In genomic region chr3:107103041-107103440, GRCm38 (mm10) we compare ENCODE assay signal across 9 mouse cellular contexts. TPM values are rescaled to one million over a fixed set of nuclear protein-coding genes. Genes with fewer than 3 reads are reported as not detected.
DNase-seq lines count a peak whose midpoint lies in the region; ATAC-seq and TF ChIP-seq lines count a peak whose summit lies in the region.
"Had no signal": no experiment of that assay in that cellular context is flagged by ENCODE, and none has a peak within 500 bp of the region (broad histone marks: within the 10 kb centered on the region; RNA-seq: fewer than 3 reads in every experiment).

No protein-coding gene starts in this region.

- H3K4me2 ChIP-seq in neural tube, embryonic 11.5 days (ENCODE audit: low read depth), result peak overlapping the region; percentile 99; the same call in 1 of the 2 replicates
- H3K4me2 ChIP-seq in intestine, embryonic 16.5 days (ENCODE audit: low read depth, low read length), result peak overlapping the region; percentile 85
- H3K4me2 ChIP-seq in stomach, embryonic 15.5 days, result peak overlapping the region; percentile 92; the same call in 1 of the 2 replicates

- 76% methylated on average over 7 of the region's 7 CpGs for WGBS in neural tube, embryonic 11.5 days
- 77% methylated on average over 7 of the region's 7 CpGs for WGBS in intestine, embryonic 16.5 days
- 66% methylated on average over 7 of the region's 7 CpGs for WGBS in stomach, embryonic 15.5 days
- 63% methylated on average over 7 of the region's 7 CpGs for WGBS in heart, adult 2 months

- no peak overlapping the region for H3K4me3 ChIP-seq in neural tube, embryonic 11.5 days (ENCODE audit: low read depth, low read length)
- no peak overlapping the region for H3K4me3 ChIP-seq in intestine, embryonic 16.5 days (ENCODE audit: low read length)
- no peak overlapping the region for H3K4me3 ChIP-seq in stomach, embryonic 15.5 days (replicated peaks)
- no peak overlapping the region for H3K4me3 ChIP-seq in heart, adult 2 months

- TF ChIP-seq EP300 in heart, adult 2 months (IDR thresholded peaks at IDR 0.05; ENCODE audit: insufficient read depth, low read depth, low read length), result no peak

- H3K36me3 ChIP-seq in neural tube, embryonic 11.5 days (ENCODE audit: control insufficient read depth, insufficient read depth, low read length), result no peaks in the 10 kb centered on the region
- H3K36me3 ChIP-seq in intestine, embryonic 16.5 days (ENCODE audit: control insufficient read depth, insufficient read depth, low read length), result no peaks in the 10 kb centered on the region
- H3K36me3 ChIP-seq in stomach, embryonic 15.5 days, result no peaks in the 10 kb centered on the region
- H3K36me3 ChIP-seq in heart, adult 2 months (ENCODE audit: control insufficient read depth, insufficient read depth, low read length), result no peaks in the 10 kb centered on the region

- DNase-seq in frontal cortex, postnatal 10 days (ENCODE audit: low spot score in 2 of 2), result no peak
- DNase-seq in neural tube, embryonic 11.5 days (ENCODE audit: low spot score), result no peak
- no peak for DNase-seq in neural tube, embryonic 10.5 days (ENCODE audit: extremely low spot score, low spot score)
- DNase-seq in frontal cortex, postnatal 36 days (ENCODE audit: low spot score in 2 of 2), result no peak
- no peak for DNase-seq in heart, adult 2 months

- peaks cover 34% of the 10 kb centered on the region; the same call in 1 of the 2 replicates for H3K27me3 ChIP-seq in neural tube, embryonic 11.5 days (ENCODE audit: control insufficient read depth, insufficient read depth, low read length)
- peaks cover 48% of the 10 kb centered on the region for H3K27me3 ChIP-seq in intestine, embryonic 16.5 days (replicated peaks; ENCODE audit: control insufficient read depth, insufficient read depth, low read length)
- H3K27me3 ChIP-seq in stomach, embryonic 15.5 days (replicated peaks), result peaks cover 48% of the 10 kb centered on the region
- H3K27me3 ChIP-seq in heart, adult 2 months (ENCODE audit: control insufficient read depth, insufficient read depth, low read length), result peaks cover 8% of the 10 kb centered on the region

- no peak for TF ChIP-seq POLR2A in heart, adult 2 months (IDR thresholded peaks at IDR 0.05; ENCODE audit: insufficient read depth, low read depth, low read length)

- intact Hi-C loops in heart, adult 2 months (cut with DNase I), result no loop called here

- no peaks in the 10 kb centered on the region for H3K79me2 ChIP-seq in heart, adult 2 months (replicated peaks; ENCODE audit: control insufficient read depth, insufficient read depth, low read length)

- ATAC-seq in frontal cortex, adult (ENCODE audit: low TSS enrichment), result peak; percentile 24
- ATAC-seq in neural tube, embryonic 11.5 days (ENCODE audit: insufficient read depth, low FRiP score, low TSS enrichment), result no peak
- no peak for ATAC-seq in intestine, embryonic 16.5 days
- ATAC-seq in stomach, embryonic 15.5 days (ENCODE audit: insufficient read depth, low FRiP score, low read depth), result no peak

- TF ChIP-seq CTCF in heart, adult 2 months (IDR thresholded peaks at IDR 0.05), result no peak

- no peak overlapping the region for H3K9ac ChIP-seq in neural tube, embryonic 11.5 days (ENCODE audit: low read length)
- H3K9ac ChIP-seq in intestine, embryonic 16.5 days (ENCODE audit: low read depth, low read length), result no peak overlapping the region
- H3K9ac ChIP-seq in stomach, embryonic 15.5 days, result no peak overlapping the region
- no peak overlapping the region for H3K9ac ChIP-seq in heart, adult 2 months (ENCODE audit: low read depth, low read length)

- H3K4me1 ChIP-seq in neural tube, embryonic 11.5 days (ENCODE audit: control insufficient read depth, insufficient read depth, low read length), result peaks cover 4% of the 10 kb centered on the region; the same call in 1 of the 2 replicates
- peaks cover 9% of the 10 kb centered on the region; the same call in 1 of the 2 replicates for H3K4me1 ChIP-seq in intestine, embryonic 16.5 days (ENCODE audit: control insufficient read depth, insufficient read depth, low read length)
- peaks cover 9% of the 10 kb centered on the region for H3K4me1 ChIP-seq in stomach, embryonic 15.5 days
- no peaks in the 10 kb centered on the region for H3K4me1 ChIP-seq in heart, adult 2 months (ENCODE audit: control insufficient read depth, insufficient read depth, low read length)

- H3K27ac ChIP-seq in neural tube, embryonic 11.5 days (ENCODE audit: low read depth, low read length), result no peak overlapping the region
- no peak overlapping the region for H3K27ac ChIP-seq in intestine, embryonic 16.5 days (ENCODE audit: low read length)
- H3K27ac ChIP-seq in stomach, embryonic 15.5 days, result no peak overlapping the region
- no peak overlapping the region for H3K27ac ChIP-seq in heart, adult 2 months

- no peaks in the 10 kb centered on the region for H3K9me3 ChIP-seq in neural tube, embryonic 11.5 days (ENCODE audit: control insufficient read depth, low read length)
- no peaks in the 10 kb centered on the region for H3K9me3 ChIP-seq in intestine, embryonic 16.5 days (ENCODE audit: control insufficient read depth, low read length)
- no peaks in the 10 kb centered on the region for H3K9me3 ChIP-seq in stomach, embryonic 15.5 days

RNA-seq across cellular contexts. Expression of gene Kcna2, which starts 2.1 kb away (rescaled TPM):
- 0.17 and 0.24 TPM in 2 replicates for polyA plus RNA-seq in neural tube, embryonic 11.5 days (2014; fragmentation: Nextera tagmentation; extraction: Ambion mirVana)
- polyA plus RNA-seq in intestine, embryonic 16.5 days (2015; fragmentation: Nextera tagmentation; extraction: Ambion mirVana), result 0.04 and 0.06 TPM in 2 replicates
- 0.09 and 0.14 TPM in 2 replicates for polyA plus RNA-seq in stomach, embryonic 15.5 days (2015; fragmentation: Nextera tagmentation; extraction: Ambion mirVana)
- total RNA-seq in heart, adult 2 months (2021), result 1 to 10 TPM; 1.0 to 1.6 TPM
- 1.1 and 1.6 TPM in 2 replicates for polyA plus RNA-seq in heart, adult 2 months (2012; rRNA removed)
- polyA plus RNA-seq: limb, embryonic 11.5 days had no signal
